Mouse (Mus musculus) layer of hippocampus, adult 8-10 months (tissue): ENCODE data around the gene Tcn2. TPM values are rescaled to one million over a fixed set of nuclear protein-coding genes. Genes with fewer than 3 reads are reported as not detected.
A peak's percentile ranks its signal among the peaks of the same experiment; 100 is the strongest.
"Not testable (repeated sequence)": the region's sequence is repeated elsewhere in the genome, so short reads cannot be mapped to it uniquely, and the experiment has no call there.

Experiments used
- DNase-seq, 2 experiments: peaks; one replicate each; pipeline ENCODE4 v3.0.0; 2022; ENCODE audit warnings: low spot score in 2 of 2
- total RNA-seq, 4 experiments: library from RNA; stranded (reverse); gene quantifications; 2 replicates each; pipeline ENCODE4 v1.2.4; 2022

Tcn2 gene
- total RNA-seq, 4 experiments from 2014 or later: 14.5 to 50.2 (median 26.1) TPM

DNA sequence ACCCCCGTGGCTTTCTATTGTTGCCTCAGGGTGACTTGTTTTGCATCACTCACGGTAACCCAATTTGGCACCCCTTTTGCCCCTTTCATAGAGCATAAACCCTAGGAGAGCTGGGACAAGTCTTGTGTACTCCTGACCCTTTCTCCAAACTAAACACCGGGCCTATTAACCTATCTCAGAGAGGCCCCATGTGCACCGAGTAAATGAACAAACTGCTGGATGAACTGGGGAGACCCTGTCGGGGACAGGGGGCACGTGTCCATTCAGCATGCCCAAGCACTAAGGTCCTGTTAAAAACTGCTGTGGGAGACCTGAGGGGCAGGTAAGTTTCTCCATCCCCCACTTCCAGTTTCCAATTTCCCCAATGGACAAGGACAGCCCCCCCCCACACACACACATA lies 1.0 kb downstream of the Tcn2 start:
- DNase-seq: no peak

DNA sequence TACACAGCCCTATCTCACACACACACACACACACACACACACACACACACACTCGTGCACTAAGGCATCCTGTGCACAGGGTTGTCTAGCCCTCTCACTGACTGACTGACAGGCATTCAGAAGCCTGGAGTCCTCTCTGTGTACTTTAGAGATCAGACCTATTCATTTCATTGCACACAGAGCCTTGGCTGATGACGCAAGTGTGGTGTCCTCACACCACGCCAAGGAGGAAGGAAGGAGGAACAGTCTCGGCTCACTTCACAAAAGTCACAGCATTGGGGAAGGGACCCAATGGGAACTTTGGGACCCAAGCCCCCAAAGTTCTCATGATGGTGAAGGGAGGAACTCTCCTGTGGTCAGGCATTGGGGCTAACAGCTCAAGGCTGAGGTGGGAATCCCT lies 1.9 kb downstream of the Tcn2 start:
- DNase-seq: peak in 1 of 2 experiments; percentile 1

DNA sequence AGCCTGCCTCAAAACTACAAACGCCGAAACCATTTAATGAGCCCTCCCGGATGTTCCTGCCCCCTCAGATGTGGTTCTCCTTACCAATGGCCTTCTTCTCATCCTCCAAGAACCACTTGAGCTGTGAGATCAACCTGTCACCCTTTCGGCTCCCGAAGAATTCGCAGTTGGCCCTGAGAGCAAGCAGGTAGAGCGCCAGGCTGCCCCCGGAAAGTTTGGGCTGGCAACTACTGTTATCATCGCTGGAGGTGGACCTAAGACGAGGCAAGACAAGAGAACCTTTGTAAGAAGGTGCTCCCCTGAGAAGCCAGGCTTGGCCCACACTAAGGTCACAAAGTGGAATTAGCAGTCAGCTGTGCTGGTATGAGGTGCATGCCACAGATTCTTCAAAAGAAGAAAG lies 6.0 kb downstream of the Tcn2 start:
- DNase-seq: no peak

DNA sequence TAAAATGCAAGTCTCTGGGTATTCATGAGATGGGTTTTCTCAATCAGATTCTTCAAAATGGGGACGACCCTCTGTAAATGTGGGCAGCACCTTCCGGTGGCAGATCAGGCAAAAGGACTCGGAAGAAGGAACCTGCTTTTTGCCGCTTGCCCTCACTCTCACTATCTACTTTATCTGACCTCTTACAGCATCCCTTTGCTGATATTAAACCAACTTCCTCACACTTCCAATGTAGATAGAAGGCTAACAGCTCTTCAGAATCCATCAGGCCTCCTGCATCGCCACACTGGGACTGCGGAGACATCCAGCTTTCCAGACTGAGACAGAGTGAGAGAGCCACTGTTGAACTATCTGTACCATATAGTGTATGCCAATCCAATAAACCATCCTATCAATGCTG lies 9.2 kb downstream of the Tcn2 start:
- DNase-seq: no peak

DNA sequence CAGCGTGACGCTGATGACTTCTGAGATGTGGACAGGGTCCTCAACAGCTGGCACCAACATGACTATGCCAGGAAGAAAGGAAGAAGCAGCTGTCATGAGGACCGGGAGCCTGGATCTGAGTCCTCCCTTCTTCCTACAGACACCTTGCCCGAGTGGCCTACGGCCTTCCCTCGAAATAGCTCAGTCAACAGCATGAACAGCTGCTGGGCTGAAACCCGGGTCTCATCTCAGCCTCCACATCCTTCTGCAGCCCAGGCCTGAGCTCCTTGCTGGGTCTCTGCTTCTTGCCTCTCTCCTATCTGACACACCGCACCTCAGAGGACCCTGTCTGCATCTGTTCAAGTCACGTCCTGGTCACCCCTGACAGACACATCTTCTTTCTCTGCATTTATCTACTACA lies 9.8 kb downstream of the Tcn2 start:
- no peak for DNase-seq

DNA sequence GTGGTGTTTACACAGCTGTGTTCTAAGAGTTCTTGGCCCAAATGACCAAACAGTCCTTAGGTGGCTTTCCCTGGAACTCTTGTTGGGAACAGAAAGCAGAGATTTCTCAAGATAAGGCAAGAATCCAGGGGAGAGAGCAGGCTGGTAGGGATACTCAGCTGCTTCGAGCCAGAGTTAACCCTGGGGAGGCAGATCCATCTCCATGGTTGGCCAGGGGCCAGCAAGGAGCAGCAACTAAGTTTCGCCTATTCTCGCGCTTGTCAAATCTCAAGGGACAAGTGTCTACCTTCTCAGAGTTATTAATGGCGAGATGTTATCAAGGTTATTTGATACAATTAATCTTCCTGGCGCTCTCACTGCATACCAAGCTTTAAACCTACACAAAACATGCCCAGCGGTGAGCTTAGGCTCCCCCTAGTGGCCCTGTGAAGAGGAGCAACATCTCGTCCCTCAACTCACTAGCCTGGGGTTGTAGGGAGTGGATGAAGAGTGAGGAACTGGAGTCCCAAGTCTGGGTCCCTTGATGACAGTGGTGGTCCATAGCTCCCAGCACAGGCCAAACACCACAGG lies 10.6 kb downstream of the Tcn2 start:
- DNase-seq: peak in 1 of 2 experiments; percentile 57

DNA sequence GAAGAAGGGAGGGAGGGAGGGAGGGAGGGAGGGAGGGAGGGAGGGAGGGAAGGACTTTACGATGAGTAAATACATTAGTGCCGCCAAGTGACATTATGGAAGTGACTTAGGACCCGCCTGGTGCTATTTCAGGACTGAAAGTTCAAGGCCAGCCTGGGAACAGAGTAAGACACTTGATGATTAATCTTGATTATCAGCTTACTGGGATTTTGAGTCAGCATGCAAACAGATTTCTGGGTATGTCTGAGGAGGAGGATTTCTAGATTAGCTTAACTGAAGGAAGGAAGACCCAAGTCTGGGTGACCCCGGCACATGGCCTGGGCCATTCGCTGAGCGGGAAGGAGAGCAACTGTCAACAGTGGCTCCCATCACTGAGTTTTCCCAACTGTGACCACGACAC lies 11.5 kb downstream of the Tcn2 start:
- no peak for DNase-seq

DNA sequence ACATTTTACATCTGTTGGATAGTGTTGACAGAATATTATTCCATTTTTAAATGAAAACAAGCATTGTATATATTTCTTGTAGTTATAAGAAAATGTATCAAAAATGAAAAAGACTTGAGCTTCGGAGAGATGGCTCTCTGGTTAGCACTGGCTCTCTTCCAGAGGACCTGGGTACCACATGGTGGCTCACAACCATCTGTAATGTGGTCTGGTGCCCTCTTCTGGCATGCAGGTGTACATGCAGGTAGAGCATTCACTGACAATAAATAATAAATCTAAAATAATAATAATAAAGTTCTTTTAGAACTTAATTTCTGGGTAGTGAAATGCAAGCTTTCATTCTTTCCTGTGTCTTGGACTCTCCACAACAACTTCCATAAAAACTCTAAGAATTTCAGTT lies 13.2 kb downstream of the Tcn2 start:
- DNase-seq: no peak

DNA sequence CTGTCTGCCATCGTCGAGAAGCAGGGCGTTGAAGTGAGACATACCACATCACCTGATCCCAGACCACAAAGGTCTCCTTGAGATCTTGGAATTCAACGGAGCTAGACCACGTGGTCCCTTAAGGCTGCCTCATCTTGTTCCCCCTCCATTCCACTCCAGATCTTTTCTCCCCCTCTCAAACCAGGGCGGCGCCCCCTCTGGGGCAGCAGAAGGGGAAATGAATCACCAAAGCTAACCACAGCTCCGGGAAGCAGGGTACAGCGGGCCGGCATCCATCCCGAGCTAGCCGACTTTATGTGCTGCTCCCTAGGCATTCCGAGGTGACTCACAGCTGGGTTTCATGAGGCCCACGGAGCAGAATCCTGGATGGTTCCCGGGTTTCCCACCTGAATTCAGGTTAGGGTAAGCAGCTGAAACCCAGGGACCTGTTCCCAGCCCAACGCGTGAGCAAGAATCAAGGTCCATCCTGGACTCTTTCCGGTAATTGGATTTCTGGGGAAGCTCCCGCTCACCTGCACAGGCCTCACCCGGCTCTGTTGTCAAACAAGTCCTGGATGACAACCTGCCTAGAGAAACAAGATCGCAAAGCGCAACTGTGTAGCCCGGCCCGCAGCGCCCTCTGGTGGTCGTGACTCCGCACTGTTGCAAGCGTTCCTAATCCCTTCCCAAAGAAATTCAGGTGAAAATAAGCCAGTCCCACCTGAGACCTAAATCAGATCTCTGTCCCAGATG lies 17.7 kb downstream of the Tcn2 start, which contains the start of gene Slc35e4:
Gene Slc35e4 (minus strand): TSS at position 556 of the 732 bp plus-strand sequence.
- DNase-seq: peak; percentile 58 to 81

DNA sequence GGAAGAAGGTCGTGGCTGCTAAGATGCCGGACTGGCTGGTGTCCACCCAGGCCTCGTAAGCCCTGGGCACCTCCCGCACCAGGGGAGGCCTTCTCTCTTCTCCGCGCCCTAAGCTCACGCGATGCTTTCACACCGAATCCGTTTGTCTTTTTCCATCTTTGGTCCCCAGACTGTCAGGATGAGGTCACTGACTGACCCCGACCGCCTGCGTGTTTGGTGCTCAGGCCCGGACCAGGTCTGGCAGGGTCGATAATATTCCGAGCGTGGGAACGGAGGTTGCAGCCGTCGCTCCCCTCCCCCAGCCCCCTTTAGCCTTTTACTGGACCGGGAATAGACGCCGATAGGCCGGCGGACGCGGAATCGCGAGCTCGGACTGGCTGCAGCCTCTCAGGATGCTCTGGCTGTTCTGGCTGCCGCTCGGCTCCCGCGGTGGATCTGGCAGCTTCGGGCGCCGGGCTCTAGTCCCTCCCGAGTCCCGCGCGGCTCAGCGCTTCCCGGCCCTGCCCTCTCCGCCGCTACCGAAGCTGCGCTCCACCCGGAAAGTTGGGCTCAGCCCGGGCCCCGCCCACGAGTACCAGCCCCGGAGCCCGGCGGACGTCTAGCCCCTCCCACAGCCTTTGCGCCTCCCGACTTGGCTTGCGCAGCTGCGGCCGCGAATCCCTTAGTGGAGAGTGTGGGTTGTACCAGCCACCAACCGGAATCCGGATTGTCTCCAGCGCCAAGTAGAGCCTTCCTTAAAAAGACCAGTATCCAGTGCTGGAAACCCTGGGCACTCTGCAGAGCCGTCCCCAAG lies 18.4 kb downstream of the Tcn2 start:
- DNase-seq: peak; percentile 93

DNA sequence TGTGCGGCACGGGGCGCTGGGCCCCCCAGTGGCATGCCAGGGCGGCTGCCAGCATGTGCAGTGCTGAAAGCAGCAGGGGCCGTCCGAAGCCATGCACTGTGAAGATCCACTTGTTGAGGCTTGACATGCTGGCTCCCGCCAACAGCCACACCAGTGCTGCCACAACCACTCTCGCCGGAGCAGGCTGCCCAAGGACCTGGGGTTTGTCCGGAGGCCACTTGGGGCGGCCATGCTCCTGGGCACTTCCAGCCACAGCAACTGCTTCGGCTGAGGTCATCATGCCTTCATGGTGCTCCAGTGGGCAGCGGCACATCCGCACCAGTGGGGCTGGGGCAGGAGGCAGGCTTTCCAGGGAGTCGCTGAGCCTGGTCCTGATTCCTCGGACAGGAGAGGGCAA lies 19.1 kb downstream of the Tcn2 start:
- DNase-seq: peak in 1 of 2 experiments; percentile 29

DNA sequence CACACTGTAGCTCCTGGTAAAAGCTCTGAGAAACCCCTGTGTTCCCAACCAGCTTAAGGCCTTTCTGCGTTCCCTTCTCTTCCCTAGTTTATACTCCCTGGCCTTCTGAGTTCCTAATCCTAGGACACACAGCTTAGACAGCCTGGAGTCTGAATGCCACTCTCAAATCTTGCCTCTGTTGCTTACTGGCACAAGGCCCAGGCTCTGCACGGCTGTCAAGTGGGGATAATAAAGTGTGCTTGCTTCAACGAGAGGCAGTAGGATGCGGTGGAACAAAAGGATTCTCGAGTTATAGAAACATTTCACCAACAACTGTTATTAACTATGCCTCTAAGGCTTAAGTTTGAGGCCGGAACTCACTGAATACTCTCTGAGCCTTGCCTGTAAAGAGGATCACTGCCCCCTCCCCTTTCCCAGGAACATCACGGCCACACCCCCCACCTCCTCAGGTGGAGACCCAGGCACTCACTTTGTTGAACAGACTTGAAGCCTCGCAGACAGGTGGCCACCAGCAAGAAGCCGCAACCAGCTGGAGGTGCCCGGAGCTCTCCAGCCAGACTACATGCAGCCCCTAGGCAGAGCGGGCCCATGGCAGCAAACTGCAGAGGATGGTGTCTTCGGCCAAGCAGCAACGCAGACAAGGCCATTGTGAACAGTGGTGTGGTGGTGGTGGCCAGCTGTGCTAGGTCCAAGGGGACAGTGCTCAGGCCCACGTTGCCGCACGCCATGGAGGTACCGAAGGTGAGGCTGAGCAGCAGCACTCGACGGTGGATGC lies 19.7 kb downstream of the Tcn2 start:
- DNase-seq: peak; percentile 51 to 52

DNA sequence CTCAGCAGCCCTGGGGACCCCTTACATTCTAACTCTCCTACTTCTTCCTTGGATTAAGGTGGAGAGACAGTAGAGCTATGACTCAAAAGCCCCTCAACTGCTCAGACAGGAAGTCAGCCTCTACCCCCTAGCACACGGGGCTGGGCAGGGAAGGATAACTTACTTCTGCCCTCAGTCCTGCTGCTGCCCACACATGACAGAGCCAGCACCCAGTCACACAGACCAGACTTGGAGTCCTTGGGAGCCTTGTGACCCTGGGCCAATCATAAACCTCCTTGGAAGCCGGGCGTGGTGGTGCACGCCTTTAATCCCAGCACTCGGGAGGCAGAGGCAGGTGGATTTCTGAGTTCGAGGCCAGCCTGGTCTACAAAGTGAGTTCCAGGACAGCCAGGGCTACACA lies 20.5 kb downstream of the Tcn2 start:
- not testable (repeated sequence) for DNase-seq

DNA sequence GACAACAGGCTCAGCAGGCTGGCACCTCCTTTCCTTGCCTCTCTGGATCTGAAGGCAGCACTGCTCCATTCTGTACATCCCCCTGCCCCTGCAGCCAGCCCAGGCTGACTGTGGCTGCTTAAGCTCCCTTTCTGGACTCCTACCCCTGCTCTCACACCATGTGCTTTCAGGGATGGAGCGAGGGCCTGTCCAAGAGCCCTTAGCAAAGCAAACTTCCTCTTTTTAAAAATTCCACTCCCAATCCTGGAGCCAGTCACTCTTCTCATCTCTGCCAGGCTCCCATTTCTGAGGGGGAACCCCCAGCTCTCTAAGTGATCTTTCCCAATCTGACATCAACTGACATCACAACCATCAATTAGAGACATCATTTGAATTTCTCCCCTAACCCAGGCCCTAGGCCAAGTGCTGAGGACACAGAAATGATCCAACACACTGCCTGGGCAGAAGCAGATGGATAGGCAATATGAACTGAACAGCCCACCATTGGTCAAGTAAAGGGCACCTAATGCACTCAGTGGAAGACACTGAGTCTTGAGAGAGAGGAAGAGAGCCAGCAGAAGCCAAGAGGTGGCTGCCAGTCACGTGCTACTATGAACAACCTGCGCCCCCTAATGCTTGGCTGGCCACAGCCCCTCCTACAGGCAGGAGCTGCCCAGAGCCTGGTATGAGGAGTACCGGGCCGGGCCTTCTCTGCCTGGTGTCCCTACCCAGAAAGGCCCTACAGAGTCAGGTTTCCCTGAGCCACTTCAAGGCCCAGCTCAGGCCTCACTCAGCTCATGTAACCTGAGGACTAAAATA lies 21.2 kb downstream of the Tcn2 start:
- DNase-seq: no peak

DNA sequence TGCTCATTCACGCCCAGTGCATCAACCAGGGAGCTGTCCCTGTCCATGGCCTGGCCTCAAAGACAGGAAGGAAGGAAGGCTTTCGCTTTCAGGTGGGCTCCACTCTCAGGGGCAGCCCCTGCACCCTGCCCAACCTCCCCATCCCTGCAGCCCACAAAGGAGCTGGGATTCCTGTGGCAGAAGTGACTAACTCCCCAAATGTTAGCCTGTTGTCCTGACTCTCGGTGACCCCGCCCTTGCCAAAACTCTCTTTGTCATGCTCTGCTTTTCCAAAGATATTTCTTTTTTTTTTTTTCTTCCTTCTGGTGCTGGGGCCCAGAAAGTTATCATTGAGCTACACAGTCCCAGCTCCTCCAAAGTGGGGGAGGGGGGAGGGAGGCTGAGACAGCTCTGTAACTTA lies 22.7 kb downstream of the Tcn2 start:
- no peak for DNase-seq

DNA sequence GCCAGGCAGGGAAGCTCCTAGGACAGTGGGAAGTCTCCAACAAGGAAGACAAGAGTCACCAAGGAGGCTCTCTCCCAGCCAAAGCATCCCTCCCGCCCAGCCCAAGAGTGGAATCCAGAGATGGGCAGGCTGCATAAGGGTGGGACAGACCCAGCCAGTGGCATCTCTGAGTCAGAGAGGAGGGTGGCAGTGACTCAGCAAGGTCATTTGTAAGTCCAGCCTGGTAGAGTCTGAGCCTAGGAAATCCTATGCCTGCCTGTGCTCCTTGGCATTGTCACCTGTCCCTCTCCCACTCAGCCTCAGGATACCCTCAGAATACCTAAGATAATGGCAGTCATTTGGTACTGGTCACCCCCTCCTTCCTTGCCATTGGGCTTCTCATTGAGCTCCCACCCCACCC lies 26.5 kb downstream of the Tcn2 start:
- DNase-seq: no peak

DNA sequence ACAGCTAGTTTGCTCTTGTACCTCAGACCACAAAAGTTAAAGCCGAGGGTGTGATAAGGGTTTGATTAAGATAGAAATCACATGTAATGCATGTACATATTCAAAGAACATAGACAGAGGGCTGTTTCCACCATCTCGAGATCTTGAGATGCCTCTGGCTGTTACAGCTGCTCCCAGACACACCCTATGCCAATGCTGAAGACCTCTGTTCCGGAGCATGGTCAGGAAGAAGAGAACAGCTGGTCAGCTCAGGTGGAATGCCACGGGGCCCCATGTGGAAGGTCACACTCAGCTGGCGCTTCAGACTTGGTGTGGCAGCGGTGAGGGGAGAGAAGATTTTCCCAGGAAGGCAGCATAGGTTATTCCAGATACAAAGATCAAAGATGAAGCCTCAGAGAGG lies 27.3 kb downstream of the Tcn2 start:
- no peak for DNase-seq

DNA sequence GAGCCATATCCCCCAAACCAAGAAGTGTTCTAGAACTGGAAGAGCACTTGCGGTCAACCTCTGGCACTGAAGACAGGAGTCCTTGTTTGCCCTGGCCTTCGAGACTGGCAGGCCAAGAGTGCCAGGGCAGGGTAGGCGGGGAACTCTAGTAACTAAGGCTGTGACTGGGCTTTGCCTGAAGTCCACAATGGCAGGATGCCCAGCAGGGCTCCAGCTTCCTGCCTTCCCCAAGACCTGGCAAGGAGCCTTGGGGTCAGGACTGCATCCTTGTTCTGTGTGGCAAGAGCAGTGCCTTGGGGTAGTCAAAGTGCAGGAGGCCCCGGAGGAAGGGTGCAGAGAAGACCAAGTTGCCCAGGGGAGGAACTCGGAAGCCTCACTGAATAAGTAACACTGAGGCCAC lies 28.9 kb downstream of the Tcn2 start:
- peak; percentile 72 to 75 for DNase-seq

DNA sequence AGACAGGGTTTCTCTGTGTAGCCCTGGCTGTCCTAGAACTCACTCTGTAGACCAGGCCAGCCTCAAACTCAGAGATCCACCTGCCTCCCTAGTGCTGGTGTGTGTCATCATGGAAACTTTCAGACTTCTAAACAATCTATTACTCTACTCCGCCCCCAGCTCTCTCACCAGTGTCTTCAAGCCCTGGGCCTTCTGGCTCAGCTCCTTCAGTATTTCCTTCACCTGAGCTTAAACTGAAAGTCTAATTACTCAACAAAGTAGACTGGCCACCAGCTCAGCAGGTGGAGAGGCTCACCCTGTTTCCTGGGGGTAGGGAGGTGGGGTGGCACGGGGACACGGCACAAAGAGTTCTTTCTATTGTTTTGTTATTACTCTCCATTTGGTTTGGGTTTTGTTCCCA lies 29.4 kb downstream of the Tcn2 start:
- no peak for DNase-seq

DNA sequence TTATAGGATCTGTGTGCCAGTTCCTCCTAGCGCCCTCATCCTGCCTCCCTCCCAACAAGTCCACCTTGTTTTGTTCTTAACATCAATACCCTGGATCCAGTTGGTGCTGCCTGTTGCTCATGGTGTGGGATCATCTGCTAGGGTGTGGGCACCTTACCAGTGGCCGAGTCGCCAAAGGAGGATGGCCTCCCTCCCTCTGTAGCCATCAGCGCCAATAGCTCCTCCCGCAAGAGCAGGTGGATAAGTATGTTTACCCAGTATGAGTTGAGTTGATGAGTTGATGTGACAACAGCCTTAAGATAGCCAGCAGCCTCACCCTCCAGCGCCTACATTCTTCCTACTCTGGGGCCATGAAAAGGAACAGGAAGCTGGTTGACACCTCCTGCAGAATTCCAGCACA lies 31.7 kb downstream of the Tcn2 start:
- no peak for DNase-seq

DNA sequence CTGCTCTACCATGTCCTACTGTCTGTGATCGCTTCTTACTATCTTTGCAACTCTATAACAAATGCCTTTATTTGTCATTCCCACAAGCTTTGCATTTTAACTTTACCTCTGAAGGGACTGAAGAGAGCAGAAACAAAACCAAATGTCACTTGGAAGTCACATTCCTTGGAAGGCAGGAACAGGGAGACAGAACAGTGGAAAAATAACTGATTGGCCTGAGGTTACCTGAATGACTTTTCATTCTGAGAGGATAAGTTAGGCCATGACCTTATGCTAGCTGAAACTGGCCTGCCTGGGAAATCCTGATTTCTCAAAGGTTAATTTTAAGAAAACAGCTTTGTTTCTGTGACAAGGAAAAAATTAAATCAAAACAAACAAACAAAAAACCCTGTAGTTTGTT lies 36.0 kb downstream of the Tcn2 start:
- DNase-seq: no peak
